Mouse (Mus musculus) MEL (cell line): ENCODE results near the gene Podxl. TPM values are rescaled to one million over a fixed set of nuclear protein-coding genes. Genes with fewer than 3 reads are reported as not detected.

Source experiments
- DNase-seq: peaks from one replicate; pipeline ENCODE4 v3.0.0; 2011; ENCODE audit warnings: low read depth, low spot score
- H3K27ac ChIP-seq: 2 replicates; pipeline ENCODE4 v1.5.1; 2012; ENCODE audit warnings: low read depth, mild to moderate bottlenecking, control low read depth, low read length, moderate library complexity; ENCODE audit not compliant: control insufficient read depth
- H3K27me3 ChIP-seq, 2 experiments: fragments of 150-350 bp in 1 of 2; sonication (generic) in 1 of 2; 2 replicates each; pipeline ENCODE4 v1.6.1; 2012; ENCODE audit warnings: low read length in 2 of 2, mild to moderate bottlenecking in 2 of 2, improper control_type of control experiment in 1 of 2, moderate library complexity in 1 of 2; ENCODE audit not compliant: insufficient read depth in 2 of 2, control insufficient read depth in 1 of 2
- H3K36me3 ChIP-seq, 2 experiments: 2 replicates each; pipeline ENCODE4 v1.6.1; 2012 to 2014; ENCODE audit warnings: low read length in 2 of 2, improper control_type of control experiment in 1 of 2, inconsistent platforms in 1 of 2, mild to moderate bottlenecking in 1 of 2; ENCODE audit not compliant: insufficient read depth in 2 of 2, control insufficient read depth in 1 of 2
- H3K4me1 ChIP-seq, 2 experiments: fragments of 150-350 bp in 1 of 2; sonication (generic) in 1 of 2; 2 replicates each; pipeline ENCODE4 v1.6.1; 2012; ENCODE audit warnings: low read length in 2 of 2, improper control_type of control experiment in 1 of 2, mild to moderate bottlenecking in 1 of 2; ENCODE audit not compliant: insufficient read depth in 2 of 2, control insufficient read depth in 1 of 2
- H3K4me3 ChIP-seq, 2 experiments: fragments of 150-350 bp in 1 of 2; sonication (generic) in 1 of 2; 2 replicates each; pipeline ENCODE4 v1.5.1; 2012; ENCODE audit warnings: low read depth in 2 of 2, low read length in 2 of 2, mild to moderate bottlenecking in 2 of 2, moderate library complexity in 2 of 2, control low read depth in 1 of 2, improper control_type of control experiment in 1 of 2; ENCODE audit not compliant: control insufficient read depth in 1 of 2, insufficient read depth in 1 of 2
- H3K79me2 ChIP-seq: 2 replicates; pipeline ENCODE4 v1.6.1; 2012; ENCODE audit warnings: mild to moderate bottlenecking, low read length, moderate library complexity; ENCODE audit not compliant: control insufficient read depth, poor library complexity, insufficient read depth
- H3K9ac ChIP-seq: 2 replicates; pipeline ENCODE4 v1.6.1; 2012; ENCODE audit warnings: low read depth, mild to moderate bottlenecking, control low read depth, low read length, moderate library complexity; ENCODE audit not compliant: control insufficient read depth, poor library complexity, severe bottlenecking
- H3K9me3 ChIP-seq: fragments of 150-350 bp; sonication (generic); replicated peaks from 2 replicates; pipeline ENCODE4 v1.6.1; 2012; ENCODE audit warnings: mild to moderate bottlenecking, low read length, improper control_type of control experiment, moderate library complexity; ENCODE audit not compliant: insufficient read depth
- BHLHE40 ChIP-seq: IDR thresholded peaks from 2 replicates; pipeline ENCODE4 v1.6.1; 2012; ENCODE audit warnings: low read depth, mild to moderate bottlenecking, inconsistent platforms, low read length, improper control_type of control experiment, borderline replicate concordance
- ELF1 ChIP-seq: IDR thresholded peaks from 2 replicates; pipeline ENCODE4 v1.6.1; 2014; ENCODE audit warnings: low read depth, mild to moderate bottlenecking, inconsistent platforms, low read length, improper control_type of control experiment, moderate library complexity
- ETS1 ChIP-seq: IDR thresholded peaks from 2 replicates; pipeline ENCODE4 v1.6.1; 2012; ENCODE audit warnings: low read depth, mild to moderate bottlenecking, inconsistent platforms, low read length, improper control_type of control experiment, moderate library complexity
- GABPA ChIP-seq: IDR thresholded peaks from 2 replicates; pipeline ENCODE4 v1.6.1; 2012; ENCODE audit warnings: low read depth, mild to moderate bottlenecking, inconsistent platforms, low read length, improper control_type of control experiment, moderate library complexity
- GATA1 ChIP-seq: IDR thresholded peaks from 2 replicates; pipeline ENCODE4 v1.6.1; 2011; ENCODE audit warnings: low read depth, low read length, improper control_type of control experiment
- JUND ChIP-seq: IDR thresholded peaks from 2 replicates; pipeline ENCODE4 v1.6.1; 2011; ENCODE audit warnings: low read depth, mild to moderate bottlenecking, improper control_type of control experiment, low read length
- MAFK ChIP-seq: IDR thresholded peaks from 2 replicates; pipeline ENCODE4 v1.6.1; 2011; ENCODE audit warnings: low read depth, mild to moderate bottlenecking, low read length, improper control_type of control experiment, borderline replicate concordance
- MXI1 ChIP-seq: IDR thresholded peaks from 2 replicates; pipeline ENCODE4 v1.6.1; 2011; ENCODE audit warnings: mild to moderate bottlenecking, low read depth, low read length, improper control_type of control experiment
- POLR2AphosphoS5 ChIP-seq: IDR thresholded peaks from 2 replicates; pipeline ENCODE4 v1.6.1; 2012; ENCODE audit warnings: low read depth, borderline replicate concordance, mild to moderate bottlenecking, inconsistent platforms, low read length, moderate library complexity, mixed read lengths
- SMC3 ChIP-seq: IDR thresholded peaks from 2 replicates; pipeline ENCODE4 v1.6.1; 2011; ENCODE audit warnings: low read depth, low read length, improper control_type of control experiment
- USF2 ChIP-seq, 2 experiments: IDR thresholded peaks; 2 replicates each; pipeline ENCODE4 v1.6.1; 2011 to 2012; ENCODE audit warnings: improper control_type of control experiment in 2 of 2, low read length in 2 of 2, borderline replicate concordance in 1 of 2, inconsistent platforms in 1 of 2, low read depth in 1 of 2, mild to moderate bottlenecking in 1 of 2; ENCODE audit not compliant: insufficient read depth in 1 of 2
- ZKSCAN1 ChIP-seq: IDR thresholded peaks from 2 replicates; pipeline ENCODE4 v1.6.1; 2012; ENCODE audit warnings: low read depth, mild to moderate bottlenecking, inconsistent platforms, low read length, improper control_type of control experiment, moderate library complexity
- ZNF384 ChIP-seq: IDR thresholded peaks from 2 replicates; pipeline ENCODE4 v1.6.1; 2012; ENCODE audit warnings: low read depth, mild to moderate bottlenecking, inconsistent platforms, low read length, improper control_type of control experiment
- polyA plus RNA-seq, 2 experiments: library from polyadenylated mRNA; stranded (reverse) in 1 of 2; unstranded in 1 of 2; fragments of >175 nt in 1 of 2; fragments of >200 nt in 1 of 2; gene quantifications; 2 replicates each; pipeline versions ENCODE4 v1.2.1 to v1.2.4; 2012; ENCODE audit warnings: low replicate concordance in 2 of 2, low read depth in 1 of 2; ENCODE audit not compliant: insufficient read length in 2 of 2, insufficient read depth in 1 of 2, missing spikeins in 1 of 2
- total RNA-seq: library from RNA; depleted of rRNA; stranded (reverse); fragments of 300-350 nt; gene quantifications from 2 replicates; pipeline ENCODE4 v1.2.3, GENCODE M21; 2012

The Podxl gene
- total and polyA plus RNA-seq, 3 experiments = 19.1 to 40.8 TPM; not detected in 1

GRCm38 (mm10) chr6:31522478-31522877, 41.3 kb downstream of the Podxl start:
- Histone ChIP-seq H3K36me3 (peaks cover 0 to 18% of the 10 kb centered on the region in 2 experiments; a peak in 2 of 4 replicates), H3K4me1 (peaks cover 6 to 24% of the 10 kb centered on the region in 2 experiments)
- no peak for TF ChIP-seq SMC3
- TF ChIP-seq ZKSCAN1 = no peak
- no peak for TF ChIP-seq JUND
- no peak for TF ChIP-seq MXI1
- TF ChIP-seq GATA1 = no peak
- no peak for TF ChIP-seq GABPA
- TF ChIP-seq USF2 (IDR thresholded peaks at IDR 0.05; ENCODE audit: borderline replicate concordance in 1 of 2, insufficient read depth in 1 of 2, low read depth in 1 of 2, low read length in 2 of 2) = no peak
- no peak for TF ChIP-seq BHLHE40
- no peak for TF ChIP-seq ETS1
- no peak for TF ChIP-seq POLR2AphosphoS5

GRCm38 (mm10) chr6:31521491-31522355, 42.1 kb downstream of the Podxl start:
- no peak overlapping the region for H3K9ac ChIP-seq
- DNase-seq = no peak
- TF ChIP-seq MAFK = no peak
- TF ChIP-seq ELF1 = no peak
- TF ChIP-seq ZNF384 = no peak
- TF ChIP-seq, all 39 proteins: peak for 0
- Histone ChIP-seq H3K27me3 (no peaks in the 10 kb centered on the region), H3K4me1 (peaks cover 8 to 32% of the 10 kb centered on the region in 2 experiments), H3K9me3 (no peaks in the 10 kb centered on the region), H3K4me3 (no peak overlapping the region), H3K36me3 (peaks cover 0 to 22% of the 10 kb centered on the region in 2 experiments; a peak in 2 of 4 replicates), H3K27ac (no peak overlapping the region), H3K79me2 (no peaks in the 10 kb centered on the region)

More at GRCm38 (mm10) chr6:31522478-31522877, 41.3 kb downstream of the Podxl start:
- Histone ChIP-seq H3K27me3 (no peaks in the 10 kb centered on the region), H3K9ac (no peak overlapping the region), H3K4me3 (no peak overlapping the region), H3K9me3 (no peaks in the 10 kb centered on the region), H3K27ac (no peak overlapping the region), H3K79me2 (no peaks in the 10 kb centered on the region)
- no peak for DNase-seq
